Mouse (Mus musculus) small intestine, adult 2 months (tissue): ENCODE data around the gene St8sia1. TPM values are rescaled to one million over a fixed set of nuclear protein-coding genes. Genes with fewer than 3 reads are reported as not detected.
A peak's percentile ranks its signal among the peaks of the same experiment; 100 is the strongest.

ENCODE experiments used
- H3K27ac ChIP-seq: fragments of 200-500 bp; 2 replicates; pipeline ENCODE4 v1.5.1; 2012; ENCODE audit warnings: low read depth, low read length, control low read depth, inconsistent platforms; ENCODE audit not compliant: insufficient read depth
- H3K27me3 ChIP-seq: fragments of 200-500 bp; 2 replicates; pipeline ENCODE4 v1.6.1; 2012; ENCODE audit warnings: mild to moderate bottlenecking, moderate library complexity, low read length, inconsistent platforms; ENCODE audit not compliant: control insufficient read depth, insufficient read depth
- H3K36me3 ChIP-seq: fragments of 200-500 bp; 2 replicates; pipeline ENCODE4 v1.6.1; 2012; ENCODE audit warnings: mild to moderate bottlenecking, low read length, control low read depth, inconsistent platforms; ENCODE audit not compliant: control insufficient read depth, insufficient read depth
- H3K4me1 ChIP-seq: fragments of 200-500 bp; 2 replicates; pipeline ENCODE4 v1.6.1; 2012; ENCODE audit warnings: low read length, inconsistent platforms, mixed read lengths; ENCODE audit not compliant: control insufficient read depth, insufficient read depth, insufficient read length
- H3K4me3 ChIP-seq: fragments of 200-500 bp; 2 replicates; pipeline ENCODE4 v1.5.1; 2012; ENCODE audit warnings: low read depth, mild to moderate bottlenecking, control low read depth, inconsistent platforms, low read length, moderate library complexity
- CTCF ChIP-seq: fragments of 200-500 bp; IDR thresholded peaks from 2 replicates; pipeline ENCODE4 v1.5.1; 2012; ENCODE audit warnings: low read depth, mild to moderate bottlenecking, control low read depth, inconsistent platforms, low read length, moderate library complexity, mixed read lengths; ENCODE audit not compliant: insufficient replicate concordance, insufficient read length; ENCODE audit errors: extremely low read depth
- POLR2A ChIP-seq: fragments of 200-500 bp; IDR thresholded peaks from 2 replicates; pipeline ENCODE4 v1.6.1; 2012; ENCODE audit warnings: low read depth, mild to moderate bottlenecking, control low read depth, inconsistent platforms, low read length, moderate library complexity
- WGBS: fragments of 180-500 bp; shearing (Covaris S2); methylation state at CpG from one replicate; pipeline ENCODE4 v1.1.7; 2018; 5-methylcytosine and 5-hydroxymethylcytosine counted together
- polyA plus RNA-seq: library from polyadenylated mRNA; depleted of rRNA; stranded (reverse); fragments of >200 nt; gene quantifications from 2 replicates; pipeline ENCODE4 v1.2.3, GENCODE M21; 2012; rRNA removed

Gene St8sia1
- polyA plus RNA-seq, 1 experiment: 0.19 TPM

GRCm38 (mm10) chr6:142781286-142781685 is 183.0 kb downstream of the St8sia1 start:
- WGBS: 81% methylated on average over 7 of the region's 7 CpGs
- Histone ChIP-seq H3K4me3 (no peak overlapping the region), H3K27me3 (no peaks in the 10 kb centered on the region), H3K36me3 (peaks cover 1% of the 10 kb centered on the region; the same call in 1 of the 2 replicates), H3K27ac (no peak overlapping the region), H3K4me1 (no peaks in the 10 kb centered on the region)
- TF ChIP-seq POLR2A (no peak), CTCF (no peak)

GRCm38 (mm10) chr6:142780574-142781033 is 183.6 kb downstream of the St8sia1 start:
- no peaks in the 10 kb centered on the region for H3K27me3 ChIP-seq
- peaks cover 4% of the 10 kb centered on the region; the same call in 1 of the 2 replicates for H3K36me3 ChIP-seq
- no peak overlapping the region for H3K4me3 ChIP-seq
- H3K27ac ChIP-seq: no peak overlapping the region
- no peak for TF ChIP-seq POLR2A
- no peak for TF ChIP-seq CTCF
- 87% methylated on average over 4 of the region's 4 CpGs for WGBS
- no peaks in the 10 kb centered on the region for H3K4me1 ChIP-seq

GRCm38 (mm10) chr6:142779812-142780573 is 184.3 kb downstream of the St8sia1 start:
- no peak for TF ChIP-seq CTCF
- no peak for TF ChIP-seq POLR2A
- Histone ChIP-seq H3K36me3 (peaks cover 9% of the 10 kb centered on the region), H3K27me3 (no peaks in the 10 kb centered on the region), H3K27ac (no peak overlapping the region), H3K4me3 (no peak overlapping the region), H3K4me1 (no peaks in the 10 kb centered on the region)
- WGBS: 69% methylated on average over 14 of the region's 14 CpGs

- 39% methylated on average over 11 of the region's 11 CpGs for WGBS
- H3K4me3 ChIP-seq: no peak overlapping the region
- H3K27ac ChIP-seq: no peak overlapping the region
Observed at GRCm38 (mm10) chr6:142779045-142779811, 185.0 kb downstream of the St8sia1 start.

GRCm38 (mm10) chr6:142776935-142777334 is 187.3 kb downstream of the St8sia1 start:
- Histone ChIP-seq H3K4me1 (no peaks in the 10 kb centered on the region), H3K4me3 (no peak overlapping the region), H3K36me3 (peaks cover 34% of the 10 kb centered on the region), H3K27me3 (no peaks in the 10 kb centered on the region), H3K27ac (no peak overlapping the region)
- 72% methylated on average over 4 of the region's 4 CpGs for WGBS
- no peak for TF ChIP-seq POLR2A
- TF ChIP-seq CTCF: no peak

More at GRCm38 (mm10) chr6:142779045-142779811, 185.0 kb downstream of the St8sia1 start:
- peak; percentile 53; the same call in 1 of the 2 replicates for TF ChIP-seq CTCF
- TF ChIP-seq POLR2A: no peak
- no peaks in the 10 kb centered on the region for H3K4me1 ChIP-seq
- no peaks in the 10 kb centered on the region for H3K27me3 ChIP-seq
- H3K36me3 ChIP-seq: peaks cover 11% of the 10 kb centered on the region

GRCm38 (mm10) chr6:142773566-142773965 is 190.7 kb downstream of the St8sia1 start:
- Histone ChIP-seq H3K27ac (no peak overlapping the region), H3K4me3 (no peak overlapping the region), H3K27me3 (no peaks in the 10 kb centered on the region), H3K36me3 (peaks cover 53% of the 10 kb centered on the region), H3K4me1 (no peaks in the 10 kb centered on the region)
- 94% methylated on average over 5 of the region's 5 CpGs for WGBS
- TF ChIP-seq CTCF (no peak), POLR2A (no peak)

GRCm38 (mm10) chr6:142771643-142772042 is 192.6 kb downstream of the St8sia1 start:
- Histone ChIP-seq H3K4me3 (no peak overlapping the region), H3K27me3 (no peaks in the 10 kb centered on the region), H3K4me1 (no peaks in the 10 kb centered on the region), H3K27ac (no peak overlapping the region), H3K36me3 (peaks cover 70% of the 10 kb centered on the region)
- 92% methylated on average over 4 of the region's 4 CpGs for WGBS
- TF ChIP-seq POLR2A: no peak
- TF ChIP-seq CTCF: no peak

Other genes with a start within 250 kb of the St8sia1 start
- 39.5 and 40.8 TPM in 2 replicates for gene Cmas, start 207.8 kb downstream of the St8sia1 start, polyA plus RNA-seq
- 0.20 and 68.1 TPM in 2 replicates for gene Sult6b2, start 159.9 kb downstream of the St8sia1 start, polyA plus RNA-seq
- gene C2cd5, start 135.7 kb upstream of the St8sia1 start, polyA plus RNA-seq: 5.8 and 15.9 TPM in 2 replicates
- 65.2 and 77.7 TPM in 2 replicates for gene Etnk1, start 202.8 kb upstream of the St8sia1 start, polyA plus RNA-seq